In the genomic region with DNA sequence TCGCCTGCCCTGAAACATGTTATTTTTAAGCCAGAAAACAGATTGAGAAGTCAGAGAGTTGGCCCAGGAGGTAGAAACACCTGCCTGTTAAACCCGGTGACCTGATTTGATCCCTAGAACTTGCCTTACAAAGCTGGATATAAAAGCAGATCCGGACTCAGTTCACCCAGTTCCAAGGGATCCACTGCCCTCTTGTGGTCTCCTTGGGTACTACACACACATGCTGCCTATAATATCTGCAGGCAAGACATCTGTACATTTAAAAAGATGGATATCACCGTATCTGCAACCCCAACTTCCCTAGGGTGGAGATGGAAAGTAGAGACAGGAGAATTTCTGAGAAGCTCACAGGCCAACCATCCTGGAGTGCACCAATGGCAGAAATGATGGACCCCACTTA, we compare ENCODE assay signal across 8 mouse cellular contexts. TPM values are rescaled to one million over a fixed set of nuclear protein-coding genes. Genes with fewer than 3 reads are reported as not detected.
DNase-seq lines count a peak whose midpoint lies in the region; ATAC-seq lines count a peak whose summit lies in the region.
"Had no signal": no experiment of that assay in that cellular context is flagged by ENCODE, and none has a peak within 500 bp of the region (broad histone marks: within the 10 kb centered on the region; RNA-seq: fewer than 3 reads in every experiment).

No protein-coding gene starts in this region.

- H3K4me3 ChIP-seq in kidney, embryonic 15.5 days (replicated peaks), result no peak overlapping the region

- intact Hi-C loops in left cerebral cortex, postnatal 4 days (cut with DNase I), result no loop called here

- H3K36me3 ChIP-seq in kidney, embryonic 15.5 days, result peaks cover 60% of the 10 kb centered on the region

- H3K9me3 ChIP-seq in kidney, embryonic 15.5 days (replicated peaks), result no peaks in the 10 kb centered on the region

- WGBS in kidney, embryonic 15.5 days, result 99% methylated on average over 4 of the region's 4 CpGs

- no peaks in the 10 kb centered on the region for H3K27me3 ChIP-seq in kidney, embryonic 15.5 days

- H3K27ac ChIP-seq in kidney, embryonic 15.5 days, result no peak overlapping the region

- H3K4me1 ChIP-seq in kidney, embryonic 15.5 days, result peaks cover 28% of the 10 kb centered on the region

- no peak overlapping the region for H3K4me2 ChIP-seq in kidney, embryonic 15.5 days

- no peak overlapping the region for H3K9ac ChIP-seq in kidney, embryonic 15.5 days

- peak; percentile 53 for DNase-seq in kidney, adult 9 months
- peak; percentile 62 for DNase-seq in 416B (ENCODE audit: low read depth)
- peak; percentile 53 to 71 for DNase-seq in CD8-positive naive resting alpha-beta T cell, adult 2 months (ENCODE audit: low read depth in 2 of 2, low spot score in 2 of 2)
- DNase-seq in forelimb bud, embryonic 11.5 days (ENCODE audit: low read depth, low spot score), result peak; percentile 48
- DNase-seq in ovary, postnatal 36 days (ENCODE audit: low spot score), result no peak
- DNase-seq in left cerebral cortex, postnatal 4 days, result no peak

- no peak for ATAC-seq in kidney, embryonic 15.5 days (replicated peaks; ENCODE audit: low FRiP score)

RNA-seq across cellular contexts. Expression of a gene that starts 3.4 kb away (rescaled TPM):
- 47.2 and 52.2 TPM in 2 replicates for polyA plus RNA-seq in kidney, embryonic 15.5 days (2015; fragmentation: Nextera tagmentation; extraction: Ambion mirVana)
- total RNA-seq in left cerebral cortex, postnatal 4 days (2021), result 10 to 100 TPM; 52.0 to 55.4 TPM

RNA-seq across cellular contexts. Expression of a gene that starts 3.5 kb away (rescaled TPM):
- polyA plus RNA-seq in kidney, embryonic 15.5 days (2015; fragmentation: Nextera tagmentation; extraction: Ambion mirVana), result 15.3 and 16.1 TPM in 2 replicates
- total RNA-seq in left cerebral cortex, postnatal 4 days (2021), result 10 to 100 TPM; 22.7 to 26.0 TPM

RNA-seq across cellular contexts. Expression of a gene that starts 18.1 kb away (rescaled TPM):
- polyA plus RNA-seq in kidney, embryonic 15.5 days (2015; fragmentation: Nextera tagmentation; extraction: Ambion mirVana), result not detected in 2 replicates
- total RNA-seq in left cerebral cortex, postnatal 4 days (2021), result under 1 TPM in 1 of 2 experiments, not detected in 1; 0.40 TPM
- polyA plus RNA-seq: liver, embryonic 16.5 days had no signal

RNA-seq across cellular contexts. Expression of a gene that starts 27.1 kb away (rescaled TPM):
- 0.82 and 0.90 TPM in 2 replicates for polyA plus RNA-seq in kidney, embryonic 15.5 days (2015; fragmentation: Nextera tagmentation; extraction: Ambion mirVana)
- under 1 TPM; 0.58 to 0.64 TPM for total RNA-seq in left cerebral cortex, postnatal 4 days (2021)

RNA-seq across cellular contexts. Expression of a gene that starts 27.4 kb away (rescaled TPM):
- polyA plus RNA-seq in kidney, embryonic 15.5 days (2015; fragmentation: Nextera tagmentation; extraction: Ambion mirVana), result 32.9 and 36.0 TPM in 2 replicates
- 10 to 100 TPM; 42.0 to 44.1 TPM for total RNA-seq in left cerebral cortex, postnatal 4 days (2021)

Comparison
In these comparisons a context has a peak if more than half of its experiments do, and no peak if none do; other contexts are left out.
1. DNase-seq: peak in kidney, adult 9 months (single experiment), 416B (single experiment), CD8-positive naive resting alpha-beta T cell, adult 2 months (2 of 2) and forelimb bud, embryonic 11.5 days (single experiment); none in ovary, postnatal 36 days (single experiment) and left cerebral cortex, postnatal 4 days (single experiment).